Mouse (Mus musculus): ENCODE data around the gene Tra2a.

DNA sequence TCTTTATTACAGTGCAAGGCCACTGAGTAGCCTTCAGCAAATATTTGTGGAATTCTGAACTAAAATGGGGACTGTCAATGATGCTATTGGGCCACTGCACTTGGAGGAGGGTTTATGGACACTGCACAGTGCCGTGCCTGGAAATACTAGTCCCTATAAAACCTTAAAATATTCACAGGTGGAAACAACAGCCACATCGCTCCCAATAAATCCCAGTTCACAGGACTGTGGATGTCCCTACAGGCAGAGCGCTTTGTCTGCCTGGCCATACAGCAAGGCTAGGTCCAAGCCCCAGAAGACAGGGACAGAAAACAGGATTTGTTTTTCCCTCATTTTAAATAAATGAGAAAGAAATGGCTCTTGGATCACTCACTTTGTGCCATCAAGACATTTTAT, 38.1 kb downstream of the Tra2a start:
- TF ChIP-seq CTCF (IDR thresholded peaks at IDR 0.05; ENCODE audit: low read depth, low read length), result no peak
- no peak for TF ChIP-seq POLR2A (IDR thresholded peaks at IDR 0.05; ENCODE audit: borderline replicate concordance, low read depth, low read length)
